Mouse (Mus musculus) midbrain, embryonic 10.5 days (tissue): Measurements from ENCODE around the gene Ifitm7. TPM values are rescaled to one million over a fixed set of nuclear protein-coding genes. Genes with fewer than 3 reads are reported as not detected.
"Not testable (repeated sequence)": the region's sequence is repeated elsewhere in the genome, so short reads cannot be mapped to it uniquely, and the experiment has no call there.

Source experiments
- DNase-seq: peaks from one replicate; pipeline ENCODE4 v3.0.0-alpha.2; 2017; ENCODE audit warnings: low spot score
- H3K27ac ChIP-seq: fragments of 300-500 bp; sonication (generic); replicated peaks from 2 replicates; pipeline ENCODE4 v1.5.1; 2016; ENCODE audit warnings: mild to moderate bottlenecking
- H3K27me3 ChIP-seq: fragments of 300-500 bp; sonication (generic); 2 replicates; pipeline ENCODE4 v1.6.1; 2016; ENCODE audit warnings: low read depth, mild to moderate bottlenecking; ENCODE audit not compliant: poor library complexity, severe bottlenecking
- H3K36me3 ChIP-seq: fragments of 300-500 bp; sonication (generic); 2 replicates; pipeline ENCODE4 v1.6.1; 2016; ENCODE audit warnings: mild to moderate bottlenecking, moderate library complexity
- H3K4me1 ChIP-seq: fragments of 300-500 bp; sonication (generic); 2 replicates; pipeline ENCODE4 v1.6.1; 2016
- H3K4me3 ChIP-seq: fragments of 300-500 bp; sonication (generic); 2 replicates; pipeline ENCODE4 v1.5.1; 2016; ENCODE audit warnings: mild to moderate bottlenecking, moderate library complexity
- H3K9me3 ChIP-seq: fragments of 300-500 bp; sonication (generic); replicated peaks from 2 replicates; pipeline ENCODE4 v1.6.1; 2016; ENCODE audit warnings: mild to moderate bottlenecking
- WGBS: fragments of 180-500 bp; shearing (Covaris S2); methylation state at CpG from one replicate; pipeline ENCODE4 v1.1.7; 2016; 5-methylcytosine and 5-hydroxymethylcytosine counted together
- polyA plus RNA-seq: library from polyadenylated mRNA; unstranded; fragments of >200 nt; fragmentation: Nextera tagmentation; extraction: Ambion mirVana; gene quantifications from 2 replicates; pipeline ENCODE4 v1.2.1, GENCODE M21; 2016

Gene Ifitm7
- polyA plus RNA-seq, 1 experiment from 2014 or later, result 0.85 TPM

GRCm38 (mm10) chr16:14004726-14005125 lies 18.0 kb upstream of the Ifitm7 start:
- Histone ChIP-seq H3K9me3 (no peaks in the 10 kb centered on the region), H3K4me3 (no peak overlapping the region), H3K36me3 (no peaks in the 10 kb centered on the region), H3K27ac (no peak overlapping the region), H3K4me1 (no peaks in the 10 kb centered on the region), H3K27me3 (no peaks in the 10 kb centered on the region)
- DNase-seq, result no peak
- WGBS, result 86% methylated on average over 2 of the region's 2 CpGs

GRCm38 (mm10) chr16:14004170-14004569 lies 17.5 kb upstream of the Ifitm7 start:
- no peak overlapping the region for H3K27ac ChIP-seq
- no peaks in the 10 kb centered on the region for H3K4me1 ChIP-seq
- H3K9me3 ChIP-seq, result no peaks in the 10 kb centered on the region
- WGBS, result 33% methylated on average over 3 of the region's 3 CpGs
- H3K27me3 ChIP-seq, result no peaks in the 10 kb centered on the region
- H3K4me3 ChIP-seq, result no peak overlapping the region
- H3K36me3 ChIP-seq, result no peaks in the 10 kb centered on the region
- no peak for DNase-seq

GRCm38 (mm10) chr16:14003386-14004130 lies 16.9 kb upstream of the Ifitm7 start:
- whole genome bisulfite sequencing, result 75% methylated on average over 8 of the region's 8 CpGs
- Histone ChIP-seq H3K27me3 (no peaks in the 10 kb centered on the region), H3K4me3 (no peak overlapping the region), H3K9me3 (no peaks in the 10 kb centered on the region), H3K27ac (no peak overlapping the region), H3K4me1 (no peaks in the 10 kb centered on the region), H3K36me3 (no peaks in the 10 kb centered on the region)
- DNase-seq, result no peak

GRCm38 (mm10) chr16:13994502-13994901 lies 7.8 kb upstream of the Ifitm7 start:
- no peak for DNase-seq
- Histone ChIP-seq H3K36me3 (no peaks in the 10 kb centered on the region), H3K27me3 (no peaks in the 10 kb centered on the region), H3K4me1 (no peaks in the 10 kb centered on the region), H3K4me3 (no peak overlapping the region), H3K9me3 (no peaks in the 10 kb centered on the region), H3K27ac (no peak overlapping the region)
- WGBS, result 93% methylated on average over 1 of the region's 1 CpGs

GRCm38 (mm10) chr16:13994076-13994475 lies 7.4 kb upstream of the Ifitm7 start:
- H3K4me3 ChIP-seq, result no peak overlapping the region
- no peak overlapping the region for H3K27ac ChIP-seq
- 83% methylated on average over 1 of the region's 1 CpGs for WGBS
- no peaks in the 10 kb centered on the region for H3K4me1 ChIP-seq
- H3K36me3 ChIP-seq, result no peaks in the 10 kb centered on the region
- no peaks in the 10 kb centered on the region for H3K27me3 ChIP-seq
- H3K9me3 ChIP-seq, result no peaks in the 10 kb centered on the region
- no peak for DNase-seq

DNA sequence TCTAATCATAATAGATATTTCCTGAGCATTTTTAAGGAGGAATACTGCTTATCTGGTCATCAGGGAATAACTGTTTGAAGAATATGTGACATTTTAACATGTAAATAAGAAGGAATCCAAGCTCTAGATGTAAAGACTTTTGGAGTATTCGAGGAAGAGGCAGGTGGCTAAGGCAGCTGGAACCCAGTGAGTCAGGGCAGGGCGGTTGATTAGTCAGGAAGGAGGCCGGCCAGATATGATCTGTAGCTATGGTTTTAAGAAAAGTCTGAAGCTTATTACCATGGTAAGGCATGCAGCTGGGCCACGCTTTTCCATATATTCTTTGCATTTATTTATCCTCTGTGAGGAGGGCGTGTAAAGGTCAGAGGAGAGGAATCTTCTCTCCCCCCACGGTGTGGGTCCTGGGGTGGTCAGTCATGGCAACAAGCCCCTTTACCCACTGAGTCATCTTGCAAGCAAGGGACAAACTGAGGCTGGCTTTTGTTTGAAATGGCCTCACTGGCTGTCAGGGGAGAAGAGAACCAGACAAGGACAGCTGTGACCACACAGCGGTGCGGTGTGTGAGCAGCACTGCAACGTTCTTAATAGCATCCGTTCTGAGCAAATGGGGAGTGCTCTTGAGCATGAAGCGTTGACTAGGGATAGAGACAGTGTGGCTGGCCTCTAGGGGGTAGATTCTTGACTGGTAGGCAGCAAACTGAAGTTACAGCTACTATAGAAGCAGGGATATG lies 6.0 kb upstream of the Ifitm7 start:
- Histone ChIP-seq H3K27me3 (no peaks in the 10 kb centered on the region), H3K36me3 (no peaks in the 10 kb centered on the region), H3K4me1 (peaks cover 4% of the 10 kb centered on the region), H3K27ac (no peak overlapping the region), H3K9me3 (no peaks in the 10 kb centered on the region), H3K4me3 (no peak overlapping the region)
- DNase-seq, result no peak
- 90% methylated on average over 11 of the region's 11 CpGs for WGBS

DNA sequence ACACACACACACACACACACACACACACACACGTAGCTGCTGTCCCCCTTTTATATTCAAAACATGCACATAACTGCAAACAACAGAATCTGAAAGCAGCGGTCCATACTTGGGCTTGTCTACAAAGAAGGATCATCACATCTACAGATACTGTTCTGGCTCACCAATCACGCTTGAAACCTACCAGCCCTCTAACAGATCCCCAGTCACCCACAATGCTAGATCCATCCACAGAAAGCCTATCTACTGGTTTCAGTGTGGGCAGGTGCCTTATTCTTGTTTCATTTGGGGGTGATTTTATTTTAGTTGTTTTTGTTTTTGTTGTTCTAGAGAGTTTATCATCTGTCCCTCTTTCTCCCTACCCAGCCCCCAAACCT lies 503 bp downstream of the Ifitm7 start:
- H3K4me1 ChIP-seq, result peaks cover 21% of the 10 kb centered on the region
- peak overlapping the region; percentile 72 for H3K4me3 ChIP-seq
- H3K36me3 ChIP-seq, result no peaks in the 10 kb centered on the region
- no peak for DNase-seq
- 63% methylated on average over 3 of the region's 3 CpGs for whole genome bisulfite sequencing
- no peaks in the 10 kb centered on the region for H3K27me3 ChIP-seq
- H3K9me3 ChIP-seq, result no peaks in the 10 kb centered on the region
- peak overlapping the region; percentile 89 for H3K27ac ChIP-seq

- Histone ChIP-seq H3K9me3 (no peaks in the 10 kb centered on the region; the same call in 1 of the 2 replicates), H3K27ac (no peak overlapping the region), H3K4me1 (peaks cover 21% of the 10 kb centered on the region), H3K27me3 (no peaks in the 10 kb centered on the region), H3K36me3 (no peaks in the 10 kb centered on the region), H3K4me3 (no peak overlapping the region)
- no peak for DNase-seq
- 89% methylated on average over 5 of the region's 5 CpGs for WGBS
Observed at GRCm38 (mm10) chr16:13983161-13983560, 3.5 kb downstream of the Ifitm7 start.

DNA sequence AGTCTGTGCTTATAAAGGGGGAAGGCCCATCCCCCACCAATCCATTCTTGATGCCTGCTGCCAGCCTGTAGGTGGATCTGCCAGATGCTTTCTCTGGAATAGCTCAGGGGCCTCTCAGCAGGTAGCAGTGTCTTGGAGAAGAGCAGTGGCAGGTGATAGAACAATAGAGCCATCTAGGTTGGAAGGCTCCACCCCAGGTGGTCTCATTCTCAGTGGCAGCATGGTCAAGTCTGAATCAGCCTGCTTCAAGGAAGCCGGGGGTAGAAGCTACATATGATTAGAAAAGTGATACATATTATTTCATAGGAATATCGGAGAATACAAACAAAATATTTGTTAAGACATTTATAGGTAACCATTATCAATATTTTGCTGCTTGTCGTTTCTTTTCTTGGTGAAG lies 5.0 kb downstream of the Ifitm7 start:
- H3K9me3 ChIP-seq, H3K27ac ChIP-seq, H3K36me3 ChIP-seq, DNase-seq, H3K4me3 ChIP-seq, H3K27me3 ChIP-seq, H3K4me1 ChIP-seq: not testable (repeated sequence)
- WGBS, result 83% methylated on average over 3 of the region's 3 CpGs

DNA sequence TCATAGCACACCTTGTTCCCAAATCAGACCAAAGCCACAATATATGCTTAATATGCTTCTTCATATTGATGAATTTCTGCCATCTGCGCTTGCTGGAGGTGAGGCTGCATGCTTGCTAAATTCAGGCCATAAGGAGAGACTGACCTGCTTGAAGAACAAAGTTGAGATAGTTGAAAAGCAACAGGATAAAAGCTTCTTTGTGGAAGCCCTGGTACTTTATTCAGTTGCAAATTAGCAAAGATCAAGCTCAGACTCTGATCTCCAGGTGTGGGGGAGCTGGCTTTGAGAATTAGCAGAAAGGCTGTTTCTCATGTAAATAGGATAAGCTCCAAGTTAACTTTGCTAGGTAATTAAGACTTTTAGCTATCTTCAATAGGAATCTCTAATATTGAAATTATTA lies 9.7 kb downstream of the Ifitm7 start:
- H3K27me3 ChIP-seq, H3K4me1 ChIP-seq, H3K36me3 ChIP-seq, DNase-seq, H3K9me3 ChIP-seq, H3K27ac ChIP-seq, H3K4me3 ChIP-seq: not testable (repeated sequence)
- WGBS, result 37% methylated on average over 1 of the region's 1 CpGs

- WGBS, result 83% methylated on average over 4 of the region's 4 CpGs
- not testable (repeated sequence) for H3K9me3 ChIP-seq
Observed at GRCm38 (mm10) chr16:13976358-13976896, 10.3 kb downstream of the Ifitm7 start.

GRCm38 (mm10) chr16:13972051-13972450 lies 14.6 kb downstream of the Ifitm7 start:
- Histone ChIP-seq H3K36me3 (no peaks in the 10 kb centered on the region), H3K4me1 (no peaks in the 10 kb centered on the region), H3K27me3 (no peaks in the 10 kb centered on the region), H3K4me3 (no peak overlapping the region), H3K9me3 (no peaks in the 10 kb centered on the region; the same call in 1 of the 2 replicates), H3K27ac (no peak overlapping the region)
- DNase-seq, result no peak
- 93% methylated on average over 8 of the region's 8 CpGs for WGBS

More at GRCm38 (mm10) chr16:13976358-13976896, 10.3 kb downstream of the Ifitm7 start:
- H3K4me3 ChIP-seq, H3K27me3 ChIP-seq, DNase-seq, H3K27ac ChIP-seq, H3K36me3 ChIP-seq, H3K4me1 ChIP-seq: not testable (repeated sequence)

DNA sequence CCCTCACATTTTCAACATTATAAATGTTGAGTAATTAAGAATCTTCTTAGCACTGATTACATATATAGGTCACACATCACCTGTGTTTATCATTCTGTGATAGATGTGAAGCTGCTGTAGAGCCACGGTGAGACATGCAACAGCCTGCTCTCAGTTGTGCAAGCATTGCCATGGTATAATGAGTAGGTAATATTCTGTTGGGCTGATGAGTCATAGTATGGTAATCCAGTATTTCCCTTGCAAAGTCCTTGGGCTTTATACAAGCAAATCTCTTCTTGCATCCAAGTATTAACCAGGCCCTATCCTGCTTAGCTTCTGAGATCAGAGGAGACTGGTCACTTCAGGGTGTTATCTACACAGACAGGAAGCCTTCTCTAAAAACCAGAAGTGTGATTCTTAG lies 17.6 kb downstream of the Ifitm7 start:
- DNase-seq, result no peak
- 89% methylated on average over 1 of the region's 1 CpGs for WGBS
- Histone ChIP-seq H3K9me3 (no peaks in the 10 kb centered on the region), H3K4me1 (no peaks in the 10 kb centered on the region; the same call in 1 of the 2 replicates), H3K36me3 (no peaks in the 10 kb centered on the region), H3K27me3 (no peaks in the 10 kb centered on the region), H3K27ac (no peak overlapping the region), H3K4me3 (no peak overlapping the region)
